Mouse (Mus musculus) brain, embryonic 14.5 days (tissue): Measurements from ENCODE around the gene Cpa4. TPM values are rescaled to one million over a fixed set of nuclear protein-coding genes. Genes with fewer than 3 reads are reported as not detected.

Source experiments
- DNase-seq: peaks from one replicate; pipeline ENCODE4 v3.0.0-alpha.2; 2011; ENCODE audit warnings: low read depth
- CTCF ChIP-seq: fragments of 200-500 bp; IDR thresholded peaks from 2 replicates; pipeline ENCODE4 v1.5.1; 2012; ENCODE audit warnings: inconsistent platforms, mild to moderate bottlenecking, moderate library complexity, borderline replicate concordance; ENCODE audit not compliant: insufficient read depth, insufficient read length; ENCODE audit errors: extremely low read depth
- POLR2A ChIP-seq: fragments of 200-500 bp; IDR thresholded peaks from 2 replicates; pipeline ENCODE4 v1.6.1; 2012; ENCODE audit warnings: mild to moderate bottlenecking, inconsistent platforms, borderline replicate concordance; ENCODE audit not compliant: poor library complexity, insufficient read depth, insufficient read length, severe bottlenecking; ENCODE audit errors: extremely low read depth
- polyA plus RNA-seq: library from polyadenylated mRNA; depleted of rRNA; stranded (reverse); fragments of >200 nt; gene quantifications from 2 replicates; pipeline ENCODE4 v1.2.3, GENCODE M21; 2012

Gene Cpa4
- polyA plus RNA-seq, 1 experiment, result 2.5 TPM

DNA sequence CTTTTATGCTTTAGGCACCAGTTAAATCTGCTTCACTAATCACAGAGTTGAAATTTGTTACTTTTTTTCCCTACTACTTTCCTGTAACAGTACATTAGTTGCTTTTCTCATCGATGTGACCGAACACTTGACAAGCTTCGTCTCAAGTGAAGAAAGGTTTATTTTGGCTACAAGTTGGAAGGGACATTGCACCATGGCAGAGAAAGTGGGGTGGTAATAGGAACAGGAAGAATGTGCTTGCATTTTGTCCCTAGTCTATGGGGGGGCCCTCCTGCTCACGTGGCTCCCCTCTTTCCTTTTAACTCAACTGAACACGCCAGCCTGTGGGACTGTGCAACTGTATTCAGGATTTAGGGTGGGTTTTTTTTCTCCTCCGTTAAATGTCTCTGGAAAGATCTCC, 15.5 kb upstream of the Cpa4 start:
- TF ChIP-seq CTCF (no peak), POLR2A (no peak)
- no peak for DNase-seq

GRCm38 (mm10) chr6:30553381-30554010, 14.7 kb upstream of the Cpa4 start:
- TF ChIP-seq CTCF, result no peak
- TF ChIP-seq POLR2A, result no peak
- DNase-seq, result no peak

DNA sequence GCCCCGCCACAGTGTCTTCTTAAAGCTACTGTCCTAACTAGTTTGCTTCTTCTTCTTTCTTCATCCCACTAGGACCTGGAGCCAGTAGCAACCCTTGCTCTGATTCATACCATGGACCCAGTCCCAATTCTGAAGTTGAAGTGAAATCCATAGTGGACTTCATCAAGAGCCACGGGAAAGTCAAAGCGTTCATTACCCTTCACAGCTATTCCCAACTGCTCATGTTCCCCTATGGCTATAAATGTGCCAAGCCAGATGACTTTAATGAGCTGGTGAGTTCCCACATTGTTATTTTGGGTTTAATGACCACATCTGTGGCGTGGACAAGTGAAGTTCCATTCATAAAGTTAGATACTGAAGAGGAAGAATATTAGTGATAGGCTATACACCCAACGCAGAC, 14.1 kb upstream of the Cpa4 start:
- no peak for DNase-seq
- TF ChIP-seq POLR2A, result no peak
- TF ChIP-seq CTCF, result no peak

DNA sequence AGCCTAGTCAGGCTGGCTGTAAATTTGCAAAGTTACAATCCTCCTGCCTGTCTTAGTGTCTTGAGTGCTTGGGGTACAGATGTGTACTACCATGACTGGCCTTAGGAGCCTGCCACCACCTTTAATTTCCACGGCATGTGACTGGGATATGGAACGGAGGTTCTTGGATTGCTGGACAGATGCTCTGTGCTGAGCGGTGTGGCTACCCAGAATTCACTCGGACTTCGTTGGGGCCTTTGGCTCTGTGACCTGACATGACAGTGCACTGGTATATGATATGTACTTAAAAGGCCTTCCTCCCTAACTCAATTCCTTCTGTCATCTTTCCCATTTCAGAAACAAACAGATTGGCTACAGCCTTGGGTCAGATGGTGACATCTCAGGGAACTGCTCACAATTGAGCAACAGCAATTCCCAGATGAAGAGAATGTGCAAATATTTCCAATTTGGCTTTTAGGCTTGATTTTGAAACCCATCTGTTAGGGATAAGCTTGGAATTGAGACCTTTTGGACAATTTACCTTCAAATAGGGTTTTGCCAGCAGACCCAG, 13.5 kb upstream of the Cpa4 start:
- DNase-seq, result no peak

DNA sequence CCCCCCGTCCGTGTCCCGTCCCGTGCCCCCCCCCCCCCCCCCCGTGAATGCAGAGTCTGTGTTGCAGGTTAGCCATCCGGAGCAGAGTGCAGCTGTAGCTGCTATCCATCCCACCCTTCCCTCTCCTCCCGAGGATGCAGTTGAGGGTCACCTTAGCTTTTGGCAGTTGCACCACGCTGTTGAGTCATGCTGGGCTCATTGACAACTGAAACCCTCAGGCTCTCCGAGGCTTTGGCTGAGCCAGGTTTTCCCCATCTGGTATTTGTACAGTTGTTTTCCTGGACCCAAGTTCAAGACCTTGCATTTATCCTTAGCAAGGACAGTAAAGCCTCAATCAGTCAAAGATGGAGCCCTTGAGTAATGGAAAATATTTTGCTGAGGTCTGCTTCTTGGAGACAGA, 12.1 kb upstream of the Cpa4 start:
- peak; percentile 26 for DNase-seq
- no peak for TF ChIP-seq CTCF
- no peak for TF ChIP-seq POLR2A

More for the DNA sequence above, 13.5 kb upstream of the Cpa4 start:
- TF ChIP-seq CTCF (no peak), POLR2A (no peak)

GRCm38 (mm10) chr6:30559726-30560125, 8.4 kb upstream of the Cpa4 start:
- TF ChIP-seq POLR2A, result no peak
- DNase-seq, result no peak

- TF ChIP-seq CTCF (no peak), POLR2A (no peak)
- no peak for DNase-seq
These were observed 6.0 kb upstream of the Cpa4 start for GRCm38 (mm10) chr6:30562132-30562531.

- no peak for TF ChIP-seq POLR2A
- no peak for TF ChIP-seq CTCF
- no peak for DNase-seq
These were observed 4.6 kb upstream of the Cpa4 start for GRCm38 (mm10) chr6:30563575-30563974.

GRCm38 (mm10) chr6:30564051-30564450, 4.1 kb upstream of the Cpa4 start:
- no peak for DNase-seq
- TF ChIP-seq CTCF (no peak), POLR2A (no peak)

- TF ChIP-seq CTCF, result no peak
- no peak for TF ChIP-seq POLR2A
- DNase-seq, result no peak
These were observed 1.2 kb downstream of the Cpa4 start for GRCm38 (mm10) chr6:30569331-30569730.

GRCm38 (mm10) chr6:30570012-30570411, 1.8 kb downstream of the Cpa4 start:
- DNase-seq, result no peak
- no peak for TF ChIP-seq POLR2A
